Mouse (Mus musculus): ENCODE data around the gene Psmd12. TPM values are rescaled to one million over a fixed set of nuclear protein-coding genes. Genes with fewer than 3 reads are reported as not detected.
"Not testable (repeated sequence)": the region's sequence is repeated elsewhere in the genome, so short reads cannot be mapped to it uniquely, and the experiment has no call there.

The Psmd12 gene
- polyA plus RNA-seq, 1 experiment: 65.4 TPM

GRCm38 (mm10) chr11:107469031-107469522, 10.2 kb upstream of the Psmd12 start:
- peak overlapping the region; percentile 75 for H3K27ac ChIP-seq (ENCODE audit: insufficient read depth, low read depth, low read length)
- H3K4me3 ChIP-seq (ENCODE audit: insufficient read depth, low read length): peak overlapping the region; percentile 91
- TF ChIP-seq CTCF (IDR thresholded peaks at IDR 0.05; ENCODE audit: low read depth, low read length) (peak; percentile 76), POLR2A (IDR thresholded peaks at IDR 0.05; ENCODE audit: borderline replicate concordance, low read depth, low read length) (no peak)
- H3K4me1 ChIP-seq (ENCODE audit: control insufficient read depth, insufficient read depth, low read length): peaks cover 22% of the 10 kb centered on the region

- TF ChIP-seq CTCF (IDR thresholded peaks at IDR 0.05; ENCODE audit: low read depth, low read length) (no peak), POLR2A (IDR thresholded peaks at IDR 0.05; ENCODE audit: borderline replicate concordance, low read depth, low read length) (no peak)
- Histone ChIP-seq H3K4me1 (ENCODE audit: control insufficient read depth, insufficient read depth, low read length) (peaks cover 22% of the 10 kb centered on the region), H3K4me3 (ENCODE audit: insufficient read depth, low read length) (peak overlapping the region; percentile 91), H3K27ac (ENCODE audit: insufficient read depth, low read depth, low read length) (peak overlapping the region; percentile 75)
These were observed 9.5 kb upstream of the Psmd12 start for GRCm38 (mm10) chr11:107469523-107470371.

- TF ChIP-seq POLR2A (IDR thresholded peaks at IDR 0.05; ENCODE audit: borderline replicate concordance, low read depth, low read length) (no peak), CTCF (IDR thresholded peaks at IDR 0.05; ENCODE audit: low read depth, low read length) (no peak)
- Histone ChIP-seq H3K4me1 (ENCODE audit: control insufficient read depth, insufficient read depth, low read length) (peaks cover 20% of the 10 kb centered on the region), H3K27ac (ENCODE audit: insufficient read depth, low read depth, low read length) (peak within 1 kb of the TSS; percentile 75), H3K4me3 (ENCODE audit: insufficient read depth, low read length) (peak within 1 kb of the TSS; percentile 91)
These were observed 8.7 kb upstream of the Psmd12 start, which contains the start of gene Pitpnc1 for GRCm38 (mm10) chr11:107470521-107471041. TSS of gene Pitpnc1 (minus strand) at chr11:107470699.

GRCm38 (mm10) chr11:107471071-107471720, 8.1 kb upstream of the Psmd12 start:
- H3K4me3 ChIP-seq (ENCODE audit: insufficient read depth, low read length): peak overlapping the region; percentile 91
- TF ChIP-seq POLR2A (IDR thresholded peaks at IDR 0.05; ENCODE audit: borderline replicate concordance, low read depth, low read length) (no peak), CTCF (IDR thresholded peaks at IDR 0.05; ENCODE audit: low read depth, low read length) (no peak)
- peaks cover 16% of the 10 kb centered on the region for H3K4me1 ChIP-seq (ENCODE audit: control insufficient read depth, insufficient read depth, low read length)
- H3K27ac ChIP-seq (ENCODE audit: insufficient read depth, low read depth, low read length): peak overlapping the region; percentile 75

- peaks cover 10% of the 10 kb centered on the region for H3K4me1 ChIP-seq (ENCODE audit: control insufficient read depth, insufficient read depth, low read length)
- TF ChIP-seq CTCF (IDR thresholded peaks at IDR 0.05; ENCODE audit: low read depth, low read length) (no peak), POLR2A (IDR thresholded peaks at IDR 0.05; ENCODE audit: borderline replicate concordance, low read depth, low read length) (no peak)
- H3K4me3 ChIP-seq (ENCODE audit: insufficient read depth, low read length): no peak overlapping the region
- H3K27ac ChIP-seq (ENCODE audit: insufficient read depth, low read depth, low read length): no peak overlapping the region
These were observed 7.0 kb upstream of the Psmd12 start for GRCm38 (mm10) chr11:107472304-107472703.

GRCm38 (mm10) chr11:107473137-107473820, 6.0 kb upstream of the Psmd12 start:
- no peak overlapping the region for H3K27ac ChIP-seq (ENCODE audit: insufficient read depth, low read depth, low read length)
- no peak overlapping the region for H3K4me3 ChIP-seq (ENCODE audit: insufficient read depth, low read length)
- H3K4me1 ChIP-seq (ENCODE audit: control insufficient read depth, insufficient read depth, low read length): peaks cover 5% of the 10 kb centered on the region
- TF ChIP-seq POLR2A (IDR thresholded peaks at IDR 0.05; ENCODE audit: borderline replicate concordance, low read depth, low read length): no peak
- no peak for TF ChIP-seq CTCF (IDR thresholded peaks at IDR 0.05; ENCODE audit: low read depth, low read length)

- peak overlapping the region; percentile 68 for H3K27ac ChIP-seq (ENCODE audit: insufficient read depth, low read depth, low read length)
- H3K4me3 ChIP-seq (ENCODE audit: insufficient read depth, low read length): peak overlapping the region; percentile 88
- peaks cover 24% of the 10 kb centered on the region for H3K4me1 ChIP-seq (ENCODE audit: control insufficient read depth, insufficient read depth, low read length)
- no peak for TF ChIP-seq POLR2A (IDR thresholded peaks at IDR 0.05; ENCODE audit: borderline replicate concordance, low read depth, low read length)
- TF ChIP-seq CTCF (IDR thresholded peaks at IDR 0.05; ENCODE audit: low read depth, low read length): no peak
These were observed 549 bp downstream of the Psmd12 start for GRCm38 (mm10) chr11:107479862-107480203.

GRCm38 (mm10) chr11:107484341-107484740, 5.1 kb downstream of the Psmd12 start:
- TF ChIP-seq CTCF (IDR thresholded peaks at IDR 0.05; ENCODE audit: low read depth, low read length) (no peak), POLR2A (IDR thresholded peaks at IDR 0.05; ENCODE audit: borderline replicate concordance, low read depth, low read length) (no peak)

GRCm38 (mm10) chr11:107502801-107503200, 23.5 kb downstream of the Psmd12 start:
- no peaks in the 10 kb centered on the region for H3K4me1 ChIP-seq (ENCODE audit: control insufficient read depth, insufficient read depth, low read length)
- TF ChIP-seq CTCF (IDR thresholded peaks at IDR 0.05; ENCODE audit: low read depth, low read length): no peak; the same call in 1 of the 2 replicates
- TF ChIP-seq POLR2A (IDR thresholded peaks at IDR 0.05; ENCODE audit: borderline replicate concordance, low read depth, low read length): no peak
- H3K4me3 ChIP-seq (ENCODE audit: insufficient read depth, low read length): no peak overlapping the region
- H3K27ac ChIP-seq (ENCODE audit: insufficient read depth, low read depth, low read length): no peak overlapping the region

More at GRCm38 (mm10) chr11:107484341-107484740, 5.1 kb downstream of the Psmd12 start:
- H3K27ac ChIP-seq (ENCODE audit: insufficient read depth, low read depth, low read length): no peak overlapping the region
- peaks cover 24% of the 10 kb centered on the region for H3K4me1 ChIP-seq (ENCODE audit: control insufficient read depth, insufficient read depth, low read length)
- H3K4me3 ChIP-seq (ENCODE audit: insufficient read depth, low read length): no peak overlapping the region

GRCm38 (mm10) chr11:107504364-107504763, 25.1 kb downstream of the Psmd12 start:
- not testable (repeated sequence) for H3K27ac ChIP-seq (ENCODE audit: insufficient read depth, low read depth, low read length); H3K4me3 ChIP-seq (ENCODE audit: insufficient read depth, low read length); H3K4me1 ChIP-seq (ENCODE audit: control insufficient read depth, insufficient read depth, low read length)

All from bone marrow macrophage, adult 2 months (primary cell).